Mouse (Mus musculus): Measurements from ENCODE around the gene Slc23a4. TPM values are rescaled to one million over a fixed set of nuclear protein-coding genes. Genes with fewer than 3 reads are reported as not detected.
A peak's percentile ranks its signal among the peaks of the same experiment; 100 is the strongest.

Slc23a4 gene
- polyA plus RNA-seq, 1 experiment from 2014 or later, result 0.25 TPM

GRCm38 (mm10) chr6:34995265-34995681, 7.1 kb upstream of the Slc23a4 start:
- Histone ChIP-seq H3K36me3 (no peaks in the 10 kb centered on the region), H3K9me3 (replicated peaks) (no peaks in the 10 kb centered on the region), H3K4me1 (peaks cover 18% of the 10 kb centered on the region), H3K4me3 (peak overlapping the region; percentile 47), H3K27me3 (ENCODE audit: low read depth, poor library complexity, severe bottlenecking) (no peaks in the 10 kb centered on the region), H3K27ac (replicated peaks) (peak overlapping the region; percentile 70)
- DNase-seq (ENCODE audit: low spot score), result peak; percentile 83
- 6% methylated on average over 13 of the region's 13 CpGs for WGBS

DNA sequence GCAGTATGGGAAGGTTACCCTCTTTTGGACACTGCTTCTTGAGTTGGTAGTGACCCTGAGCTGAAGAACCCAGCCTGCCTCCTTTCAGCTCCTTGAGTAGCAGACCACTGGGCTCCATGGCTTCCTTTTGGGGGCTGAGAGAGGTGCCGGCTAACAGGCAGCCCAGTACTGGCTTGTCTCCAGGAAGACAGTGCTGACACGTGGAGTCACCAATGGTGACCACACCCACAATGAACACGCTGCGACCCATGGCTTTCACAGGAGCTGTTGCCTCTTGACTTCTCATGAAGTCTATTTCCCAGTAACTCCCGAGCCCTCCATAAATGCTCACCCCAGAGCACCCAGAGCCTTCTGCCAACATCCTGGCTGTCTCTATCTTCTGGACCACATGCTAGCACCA, 6.5 kb upstream of the Slc23a4 start:
- no peaks in the 10 kb centered on the region for H3K36me3 ChIP-seq
- DNase-seq (ENCODE audit: low spot score), result no peak
- 81% methylated on average over 5 of the region's 5 CpGs for WGBS
- H3K4me1 ChIP-seq, result peaks cover 18% of the 10 kb centered on the region
- peak overlapping the region; percentile 70; the same call in 1 of the 2 replicates for H3K27ac ChIP-seq (replicated peaks)
- no peaks in the 10 kb centered on the region for H3K9me3 ChIP-seq (replicated peaks)
- H3K27me3 ChIP-seq (ENCODE audit: low read depth, poor library complexity, severe bottlenecking), result no peaks in the 10 kb centered on the region
- H3K4me3 ChIP-seq, result peak overlapping the region; percentile 47

- WGBS, result 72% methylated on average over 6 of the region's 6 CpGs
- H3K27me3 ChIP-seq (ENCODE audit: low read depth, poor library complexity, severe bottlenecking), result peaks cover 22% of the 10 kb centered on the region
- no peaks in the 10 kb centered on the region for H3K36me3 ChIP-seq
- no peaks in the 10 kb centered on the region for H3K9me3 ChIP-seq (replicated peaks)
- DNase-seq (ENCODE audit: low spot score), result no peak
- peaks cover 21% of the 10 kb centered on the region for H3K4me1 ChIP-seq
- H3K27ac ChIP-seq (replicated peaks), result no peak overlapping the region
- no peak overlapping the region for H3K4me3 ChIP-seq
Measured at GRCm38 (mm10) chr6:34989263-34989662, 1.1 kb upstream of the Slc23a4 start.

DNA sequence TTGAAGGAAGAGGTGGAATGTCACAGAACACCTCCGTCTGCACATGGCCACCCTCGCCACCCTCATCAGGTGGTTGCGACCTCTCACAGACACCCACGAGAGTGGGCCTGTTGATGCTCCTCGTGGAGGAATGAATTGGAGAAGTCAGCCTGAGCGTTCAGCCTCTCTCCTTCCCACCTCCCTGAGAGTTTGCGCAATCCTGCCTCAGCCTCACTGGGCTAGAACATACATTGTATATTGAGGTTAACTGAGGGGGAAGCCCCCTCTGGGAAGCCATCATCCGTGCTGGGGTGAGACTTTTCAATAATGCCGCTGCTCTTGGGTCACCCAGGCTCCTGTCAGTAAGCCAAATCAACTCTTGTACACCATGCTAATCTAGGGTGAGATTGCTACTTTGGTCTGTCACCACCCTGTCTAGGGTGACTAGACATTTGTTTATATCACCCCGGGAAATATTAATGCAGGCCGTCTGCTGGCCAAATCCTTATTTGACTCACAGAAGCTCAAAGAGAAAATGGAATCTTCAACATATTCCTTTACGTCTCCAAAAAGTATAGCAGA, 1.0 kb downstream of the Slc23a4 start:
- WGBS, result 85% methylated on average over 12 of the region's 12 CpGs
- no peak for DNase-seq (ENCODE audit: low spot score)
- Histone ChIP-seq H3K27ac (replicated peaks) (no peak overlapping the region), H3K36me3 (no peaks in the 10 kb centered on the region), H3K4me1 (peaks cover 21% of the 10 kb centered on the region), H3K4me3 (no peak overlapping the region), H3K27me3 (ENCODE audit: low read depth, poor library complexity, severe bottlenecking) (peaks cover 22% of the 10 kb centered on the region), H3K9me3 (replicated peaks) (no peaks in the 10 kb centered on the region)

GRCm38 (mm10) chr6:34980661-34981060, 7.5 kb downstream of the Slc23a4 start:
- Histone ChIP-seq H3K27me3 (ENCODE audit: low read depth, poor library complexity, severe bottlenecking) (no peaks in the 10 kb centered on the region), H3K4me1 (peaks cover 11% of the 10 kb centered on the region), H3K36me3 (no peaks in the 10 kb centered on the region), H3K4me3 (no peak overlapping the region), H3K9me3 (replicated peaks) (no peaks in the 10 kb centered on the region), H3K27ac (replicated peaks) (no peak overlapping the region)
- WGBS, result 65% methylated on average over 9 of the region's 9 CpGs
- DNase-seq (ENCODE audit: low spot score), result no peak

DNA sequence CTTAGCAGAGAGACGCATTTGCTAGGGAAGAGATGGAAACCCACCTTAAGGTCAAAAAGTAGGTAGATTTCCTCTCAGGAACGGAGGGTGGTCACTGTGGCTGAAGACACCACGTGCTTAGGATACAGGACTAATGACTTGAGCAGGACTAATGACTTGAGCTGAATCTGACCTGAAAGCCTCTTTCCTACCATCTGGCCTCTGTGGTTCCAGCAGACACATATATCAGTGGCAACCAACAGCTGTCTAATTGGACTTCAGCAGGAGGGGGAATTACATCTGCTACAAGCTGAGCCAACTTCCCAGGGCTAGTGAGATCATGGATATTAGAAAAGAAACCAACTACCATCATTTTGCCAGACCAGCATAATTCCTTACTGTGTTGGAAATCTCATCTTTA, 8.9 kb downstream of the Slc23a4 start:
- Histone ChIP-seq H3K4me1 (peaks cover 11% of the 10 kb centered on the region), H3K27me3 (ENCODE audit: low read depth, poor library complexity, severe bottlenecking) (no peaks in the 10 kb centered on the region), H3K27ac (replicated peaks) (no peak overlapping the region), H3K4me3 (no peak overlapping the region), H3K36me3 (no peaks in the 10 kb centered on the region), H3K9me3 (replicated peaks) (no peaks in the 10 kb centered on the region)
- DNase-seq (ENCODE audit: low spot score), result no peak
- WGBS, result 86% methylated on average over 3 of the region's 3 CpGs

DNA sequence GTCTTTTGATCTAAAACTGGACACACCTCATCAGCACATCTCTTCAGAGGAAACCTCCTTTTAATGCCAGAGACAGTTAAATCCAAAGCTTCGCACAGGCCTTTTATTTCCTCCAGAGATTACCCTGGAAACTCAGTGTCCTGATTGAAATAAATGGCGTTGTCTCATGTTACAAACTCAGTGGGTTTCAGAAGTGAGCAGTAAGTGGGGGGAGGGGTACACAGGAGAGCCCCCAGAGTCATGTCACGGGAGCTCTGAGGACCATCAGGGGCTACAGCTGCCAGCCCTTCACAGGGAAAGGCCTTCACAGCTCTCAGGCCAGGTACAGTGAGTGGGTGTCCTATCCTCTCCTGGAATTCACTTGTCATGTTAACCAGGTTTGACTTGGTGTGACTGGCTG, 17.0 kb downstream of the Slc23a4 start:
- Histone ChIP-seq H3K9me3 (replicated peaks) (no peaks in the 10 kb centered on the region), H3K27me3 (ENCODE audit: low read depth, poor library complexity, severe bottlenecking) (no peaks in the 10 kb centered on the region), H3K4me1 (peaks cover 7% of the 10 kb centered on the region), H3K36me3 (no peaks in the 10 kb centered on the region), H3K27ac (replicated peaks) (no peak overlapping the region), H3K4me3 (no peak overlapping the region)
- 44% methylated on average over 3 of the region's 3 CpGs for WGBS
- DNase-seq (ENCODE audit: low spot score), result no peak

GRCm38 (mm10) chr6:34965819-34966539, 22.2 kb downstream of the Slc23a4 start:
- Histone ChIP-seq H3K27me3 (ENCODE audit: low read depth, poor library complexity, severe bottlenecking) (no peaks in the 10 kb centered on the region), H3K4me3 (no peak overlapping the region), H3K36me3 (no peaks in the 10 kb centered on the region), H3K9me3 (replicated peaks) (no peaks in the 10 kb centered on the region), H3K4me1 (peaks cover 7% of the 10 kb centered on the region), H3K27ac (replicated peaks) (no peak overlapping the region)
- DNase-seq (ENCODE audit: low spot score), result no peak
- 90% methylated on average over 6 of the region's 6 CpGs for WGBS

- WGBS, result 89% methylated on average over 2 of the region's 2 CpGs
- H3K27me3 ChIP-seq (ENCODE audit: low read depth, poor library complexity, severe bottlenecking), result no peaks in the 10 kb centered on the region
- H3K36me3 ChIP-seq, result no peaks in the 10 kb centered on the region
- no peak overlapping the region for H3K4me3 ChIP-seq
- peaks cover 4% of the 10 kb centered on the region; the same call in 1 of the 2 replicates for H3K4me1 ChIP-seq
- no peak overlapping the region for H3K27ac ChIP-seq (replicated peaks)
- no peaks in the 10 kb centered on the region for H3K9me3 ChIP-seq (replicated peaks)
- no peak for DNase-seq (ENCODE audit: low spot score)
Measured at GRCm38 (mm10) chr6:34964550-34964949, 23.7 kb downstream of the Slc23a4 start.

DNA sequence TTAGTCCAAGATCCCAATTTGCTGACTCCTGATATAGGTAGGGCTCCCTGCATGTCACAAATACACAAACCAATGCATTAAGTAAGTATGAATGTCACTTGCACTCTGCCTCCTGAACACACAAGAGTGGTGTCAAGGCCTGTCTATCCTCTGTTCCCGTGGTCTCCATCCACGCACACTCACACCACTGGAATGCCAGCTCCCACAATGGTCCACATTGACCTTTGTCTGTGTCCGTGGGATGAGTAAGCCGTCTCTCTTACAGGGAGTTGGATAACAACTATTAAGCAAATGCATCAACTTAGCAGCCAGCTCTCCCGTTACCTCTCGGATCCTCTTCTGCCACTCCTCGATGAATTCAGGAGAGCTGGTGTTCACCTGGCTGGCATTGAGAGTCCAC, 29.1 kb downstream of the Slc23a4 start:
- 87% methylated on average over 7 of the region's 7 CpGs for WGBS
- no peaks in the 10 kb centered on the region for H3K9me3 ChIP-seq (replicated peaks)
- no peak overlapping the region for H3K4me3 ChIP-seq
- no peak for DNase-seq (ENCODE audit: low spot score)
- peaks cover 16% of the 10 kb centered on the region for H3K4me1 ChIP-seq
- no peaks in the 10 kb centered on the region for H3K27me3 ChIP-seq (ENCODE audit: low read depth, poor library complexity, severe bottlenecking)
- no peak overlapping the region for H3K27ac ChIP-seq (replicated peaks)
- no peaks in the 10 kb centered on the region for H3K36me3 ChIP-seq

GRCm38 (mm10) chr6:34955862-34956241, 32.4 kb downstream of the Slc23a4 start:
- Histone ChIP-seq H3K27me3 (ENCODE audit: low read depth, poor library complexity, severe bottlenecking) (no peaks in the 10 kb centered on the region), H3K4me3 (peak overlapping the region; percentile 37; the same call in 1 of the 2 replicates), H3K36me3 (no peaks in the 10 kb centered on the region), H3K9me3 (replicated peaks) (no peaks in the 10 kb centered on the region), H3K4me1 (peaks cover 15% of the 10 kb centered on the region), H3K27ac (replicated peaks) (no peak overlapping the region)
- DNase-seq (ENCODE audit: low spot score), result no peak
- WGBS, result 42% methylated on average over 8 of the region's 8 CpGs

- WGBS, result 55% methylated on average over 18 of the region's 18 CpGs
- no peaks in the 10 kb centered on the region for H3K36me3 ChIP-seq
- 0 out of 2 replicates have a peak, but pooled peaks cover under 1% of the 10 kb centered on the region for H3K27me3 ChIP-seq (ENCODE audit: low read depth, poor library complexity, severe bottlenecking)
- DNase-seq (ENCODE audit: low spot score), result peak; percentile 46
- peaks cover 15% of the 10 kb centered on the region for H3K4me1 ChIP-seq
- H3K9me3 ChIP-seq (replicated peaks), result no peaks in the 10 kb centered on the region
- H3K4me3 ChIP-seq, result peak overlapping the region; percentile 37; the same call in 1 of the 2 replicates
- 0 out of 2 replicates have a peak overlapping the region, but pooled peaks have one; percentile 42 for H3K27ac ChIP-seq (replicated peaks)
Measured at GRCm38 (mm10) chr6:34954926-34955861, 33.0 kb downstream of the Slc23a4 start.
